Mouse (Mus musculus) midbrain, embryonic 16.5 days (tissue): ENCODE data around the gene Kif11. TPM values are rescaled to one million over a fixed set of nuclear protein-coding genes. Genes with fewer than 3 reads are reported as not detected.

ENCODE experiments used
- ATAC-seq: fragments of 200-750 bp; cut with Nextera tagmentation; 2 replicates; pipeline ENCODE4 v1.8.0; 2017; ENCODE audit warnings: moderate TSS enrichment
- H3K27ac ChIP-seq: fragments of 300-500 bp; sonication (generic); 2 replicates; pipeline ENCODE4 v1.5.1; 2014; ENCODE audit warnings: mild to moderate bottlenecking, low read length, mixed read lengths
- H3K27me3 ChIP-seq: fragments of 300-500 bp; sonication (generic); 2 replicates; pipeline ENCODE4 v1.6.1; 2014; ENCODE audit warnings: low read depth, low read length, mixed read lengths; ENCODE audit not compliant: control insufficient read depth, insufficient read depth
- H3K36me3 ChIP-seq: fragments of 300-500 bp; sonication (generic); 2 replicates; pipeline ENCODE4 v1.6.1; 2014; ENCODE audit warnings: mild to moderate bottlenecking, low read length, moderate library complexity, mixed read lengths; ENCODE audit not compliant: control insufficient read depth, insufficient read depth
- H3K4me1 ChIP-seq: fragments of 300-500 bp; sonication (generic); 2 replicates; pipeline ENCODE4 v1.6.1; 2014; ENCODE audit warnings: mild to moderate bottlenecking, low read length, mixed read lengths; ENCODE audit not compliant: control insufficient read depth, insufficient read depth
- H3K4me2 ChIP-seq: fragments of 300-500 bp; sonication (generic); 2 replicates; pipeline ENCODE4 v1.6.1; 2014; ENCODE audit warnings: mild to moderate bottlenecking, low read length, mixed read lengths
- H3K4me3 ChIP-seq: fragments of 300-500 bp; sonication (generic); 2 replicates; pipeline ENCODE4 v1.5.1; 2014; ENCODE audit warnings: low read depth, mild to moderate bottlenecking, low read length, moderate library complexity, mixed read lengths
- H3K9ac ChIP-seq: fragments of 300-500 bp; sonication (generic); 2 replicates; pipeline ENCODE4 v1.6.1; 2014; ENCODE audit warnings: low read depth, low read length, mixed read lengths
- H3K9me3 ChIP-seq: fragments of 300-500 bp; sonication (generic); replicated peaks from 2 replicates; pipeline ENCODE4 v1.6.1; 2014; ENCODE audit warnings: mild to moderate bottlenecking, low read length, mixed read lengths; ENCODE audit not compliant: control insufficient read depth, poor library complexity, severe bottlenecking
- WGBS: fragments of 180-500 bp; shearing (Covaris S2); extraction: QIAGEN DNeasy Blood & Tissue Kit; methylation state at CpG from one replicate; pipeline ENCODE4 v1.1.7; 2014; 5-methylcytosine and 5-hydroxymethylcytosine counted together
- polyA plus RNA-seq: library from polyadenylated mRNA; unstranded; fragments of >200 nt; fragmentation: Nextera tagmentation; extraction: Ambion mirVana; gene quantifications from 2 replicates; pipeline ENCODE4 v1.2.1, GENCODE M21; 2015

The Kif11 gene
- polyA plus RNA-seq, 1 experiment from 2014 or later: 6.3 TPM

- Histone ChIP-seq H3K27ac (no peak overlapping the region), H3K4me2 (no peak overlapping the region), H3K36me3 (no peaks in the 10 kb centered on the region), H3K27me3 (no peaks in the 10 kb centered on the region), H3K9ac (no peak overlapping the region), H3K4me3 (no peak overlapping the region), H3K9me3 (no peaks in the 10 kb centered on the region), H3K4me1 (no peaks in the 10 kb centered on the region; the same call in 1 of the 2 replicates)
- 83% methylated on average over 3 of the region's 3 CpGs for WGBS
- no peak for ATAC-seq
Observed at GRCm38 (mm10) chr19:37346258-37346657, 29.9 kb upstream of the Kif11 start.

- Histone ChIP-seq H3K4me3 (no peak overlapping the region), H3K4me2 (no peak overlapping the region), H3K27ac (no peak overlapping the region), H3K36me3 (peaks cover 5% of the 10 kb centered on the region), H3K4me1 (no peaks in the 10 kb centered on the region; the same call in 1 of the 2 replicates), H3K27me3 (no peaks in the 10 kb centered on the region), H3K9ac (no peak overlapping the region), H3K9me3 (peaks cover 6% of the 10 kb centered on the region; the same call in 1 of the 2 replicates)
- 79% methylated on average over 10 of the region's 10 CpGs for WGBS
- ATAC-seq: no peak
Observed at GRCm38 (mm10) chr19:37348331-37348730, 27.9 kb upstream of the Kif11 start.

- Histone ChIP-seq H3K9ac (no peak overlapping the region), H3K9me3 (peaks cover 6% of the 10 kb centered on the region; the same call in 1 of the 2 replicates), H3K27ac (no peak overlapping the region), H3K4me3 (no peak overlapping the region), H3K4me1 (no peaks in the 10 kb centered on the region; the same call in 1 of the 2 replicates), H3K27me3 (no peaks in the 10 kb centered on the region), H3K4me2 (no peak overlapping the region), H3K36me3 (peaks cover 5% of the 10 kb centered on the region)
- no peak for ATAC-seq
Observed at GRCm38 (mm10) chr19:37348952-37349351, 27.3 kb upstream of the Kif11 start.

GRCm38 (mm10) chr19:37352756-37353155 lies 23.4 kb upstream of the Kif11 start:
- Histone ChIP-seq H3K4me1 (no peaks in the 10 kb centered on the region), H3K27ac (no peak overlapping the region), H3K9ac (no peak overlapping the region), H3K27me3 (no peaks in the 10 kb centered on the region), H3K9me3 (peaks cover 6% of the 10 kb centered on the region; the same call in 1 of the 2 replicates), H3K4me3 (no peak overlapping the region), H3K36me3 (peaks cover 5% of the 10 kb centered on the region), H3K4me2 (no peak overlapping the region)
- ATAC-seq: no peak
- 96% methylated on average over 3 of the region's 3 CpGs for WGBS

GRCm38 (mm10) chr19:37353331-37353730 lies 22.9 kb upstream of the Kif11 start:
- peaks cover 6% of the 10 kb centered on the region; the same call in 1 of the 2 replicates for H3K9me3 ChIP-seq
- H3K4me3 ChIP-seq: no peak overlapping the region
- ATAC-seq: no peak
- no peak overlapping the region for H3K4me2 ChIP-seq
- H3K9ac ChIP-seq: no peak overlapping the region
- H3K27me3 ChIP-seq: no peaks in the 10 kb centered on the region
- H3K27ac ChIP-seq: no peak overlapping the region
- 98% methylated on average over 6 of the region's 6 CpGs for WGBS
- H3K36me3 ChIP-seq: peaks cover 5% of the 10 kb centered on the region
- no peaks in the 10 kb centered on the region for H3K4me1 ChIP-seq

GRCm38 (mm10) chr19:37360044-37360443 lies 16.2 kb upstream of the Kif11 start:
- H3K27ac ChIP-seq: no peak overlapping the region
- H3K9ac ChIP-seq: no peak overlapping the region
- no peaks in the 10 kb centered on the region for H3K27me3 ChIP-seq
- no peak for ATAC-seq
- no peaks in the 10 kb centered on the region for H3K9me3 ChIP-seq
- H3K4me1 ChIP-seq: no peaks in the 10 kb centered on the region
- H3K4me3 ChIP-seq: no peak overlapping the region
- no peak overlapping the region for H3K4me2 ChIP-seq
- no peaks in the 10 kb centered on the region for H3K36me3 ChIP-seq
- 82% methylated on average over 5 of the region's 5 CpGs for WGBS

GRCm38 (mm10) chr19:37362545-37362944 lies 13.7 kb upstream of the Kif11 start:
- no peaks in the 10 kb centered on the region for H3K9me3 ChIP-seq
- H3K4me2 ChIP-seq: no peak overlapping the region
- no peak overlapping the region for H3K4me3 ChIP-seq
- no peak overlapping the region for H3K27ac ChIP-seq
- H3K27me3 ChIP-seq: no peaks in the 10 kb centered on the region
- H3K4me1 ChIP-seq: no peaks in the 10 kb centered on the region
- 40% methylated on average over 5 of the region's 5 CpGs for WGBS
- H3K9ac ChIP-seq: no peak overlapping the region
- H3K36me3 ChIP-seq: no peaks in the 10 kb centered on the region
- ATAC-seq: no peak; the same call in 1 of the 2 replicates

GRCm38 (mm10) chr19:37363128-37363939 lies 12.9 kb upstream of the Kif11 start:
- no peak overlapping the region for H3K4me2 ChIP-seq
- H3K9me3 ChIP-seq: no peaks in the 10 kb centered on the region
- H3K27ac ChIP-seq: no peak overlapping the region
- H3K4me3 ChIP-seq: no peak overlapping the region
- no peaks in the 10 kb centered on the region for H3K36me3 ChIP-seq
- no peak overlapping the region for H3K9ac ChIP-seq
- 75% methylated on average over 11 of the region's 11 CpGs for WGBS
- H3K27me3 ChIP-seq: no peaks in the 10 kb centered on the region
- no peaks in the 10 kb centered on the region for H3K4me1 ChIP-seq
- no peak for ATAC-seq

GRCm38 (mm10) chr19:37368990-37369389 lies 7.2 kb upstream of the Kif11 start:
- Histone ChIP-seq H3K4me3 (no peak overlapping the region), H3K36me3 (no peaks in the 10 kb centered on the region), H3K4me1 (no peaks in the 10 kb centered on the region), H3K27ac (no peak overlapping the region), H3K4me2 (no peak overlapping the region), H3K9ac (no peak overlapping the region), H3K9me3 (no peaks in the 10 kb centered on the region), H3K27me3 (no peaks in the 10 kb centered on the region)
- WGBS: 62% methylated on average over 1 of the region's 1 CpGs
- no peak for ATAC-seq
